Mouse (Mus musculus) embryonic facial prominence, embryonic 11.5 days (tissue): Measurements from ENCODE around the gene Gfy. TPM values are rescaled to one million over a fixed set of nuclear protein-coding genes. Genes with fewer than 3 reads are reported as not detected.
A peak's percentile ranks its signal among the peaks of the same experiment; 100 is the strongest.

ENCODE experiments used
- ATAC-seq: fragments of 200-750 bp; cut with Nextera tagmentation; replicated peaks from 2 replicates; pipeline ENCODE4 v1.8.0; 2017; ENCODE audit warnings: low read depth; ENCODE audit not compliant: insufficient number of reproducible peaks, low FRiP score, low TSS enrichment
- DNase-seq: peaks from one replicate; pipeline ENCODE4 v3.0.0-alpha.2; 2015; ENCODE audit warnings: low spot score
- H3K27ac ChIP-seq: fragments of 300-500 bp; sonication (generic); replicated peaks from 2 replicates; pipeline ENCODE4 v1.5.1; 2014; ENCODE audit warnings: mild to moderate bottlenecking, low read depth, low read length, control low read depth
- H3K27me3 ChIP-seq: fragments of 300-500 bp; sonication (generic); 2 replicates; pipeline ENCODE4 v1.6.1; 2014; ENCODE audit warnings: mild to moderate bottlenecking, low read length, moderate library complexity, mixed read lengths; ENCODE audit not compliant: control insufficient read depth, insufficient read depth
- H3K36me3 ChIP-seq: fragments of 300-500 bp; sonication (generic); replicated peaks from 2 replicates; pipeline ENCODE4 v1.6.1; 2014; ENCODE audit warnings: low read depth, mild to moderate bottlenecking, low read length, moderate library complexity, mixed read lengths; ENCODE audit not compliant: control insufficient read depth, insufficient read depth
- H3K4me1 ChIP-seq: fragments of 300-500 bp; sonication (generic); 2 replicates; pipeline ENCODE4 v1.6.1; 2014; ENCODE audit warnings: low read length, mixed read lengths; ENCODE audit not compliant: control insufficient read depth, insufficient read depth
- H3K4me2 ChIP-seq: fragments of 300-500 bp; sonication (generic); 2 replicates; pipeline ENCODE4 v1.6.1; 2014; ENCODE audit warnings: low read depth, mild to moderate bottlenecking, control low read depth, low read length, moderate library complexity
- H3K4me3 ChIP-seq: fragments of 300-500 bp; sonication (generic); 2 replicates; pipeline ENCODE4 v1.5.1; 2014; ENCODE audit warnings: low read depth, low read length, control low read depth
- H3K9ac ChIP-seq: fragments of 300-500 bp; sonication (generic); replicated peaks from 2 replicates; pipeline ENCODE4 v1.6.1; 2014; ENCODE audit warnings: mild to moderate bottlenecking, control low read depth, low read length
- H3K9me3 ChIP-seq: fragments of 300-500 bp; sonication (generic); replicated peaks from 2 replicates; pipeline ENCODE4 v1.6.1; 2016; ENCODE audit warnings: mild to moderate bottlenecking, low read length, inconsistent platforms, mixed read lengths; ENCODE audit not compliant: control insufficient read depth
- WGBS: fragments of 180-500 bp; shearing (Covaris S2); extraction: QIAGEN DNeasy Blood & Tissue Kit; methylation state at CpG from one replicate; pipeline ENCODE4 v1.1.7; 2014; 5-methylcytosine and 5-hydroxymethylcytosine counted together
- polyA plus RNA-seq: library from polyadenylated mRNA; unstranded; fragments of >200 nt; fragmentation: Nextera tagmentation; extraction: Ambion mirVana; gene quantifications from 2 replicates; pipeline ENCODE4 v1.2.1, GENCODE M21; 2014

Gfy gene
- polyA plus RNA-seq, 1 experiment from 2014 or later: 0.52 TPM

GRCm38 (mm10) chr7:45182199-45182601 lies 2.8 kb upstream of the Gfy start:
- Histone ChIP-seq H3K4me1 (no peaks in the 10 kb centered on the region; the same call in 1 of the 2 replicates), H3K27me3 (peaks cover 78% of the 10 kb centered on the region), H3K9me3 (no peaks in the 10 kb centered on the region), H3K9ac (0 out of 2 replicates have a peak overlapping the region, but pooled peaks have one; percentile 13), H3K27ac (no peak overlapping the region), H3K36me3 (no peaks in the 10 kb centered on the region), H3K4me3 (peak overlapping the region; percentile 17; the same call in 1 of the 2 replicates), H3K4me2 (peak overlapping the region; percentile 40)
- DNase-seq (peak; percentile 93), ATAC-seq (peak; percentile 70)
- under 1% methylated on average over 31 of the region's 34 CpGs for WGBS

GRCm38 (mm10) chr7:45181540-45181939 lies 2.2 kb upstream of the Gfy start:
- Histone ChIP-seq H3K9me3 (no peaks in the 10 kb centered on the region), H3K4me3 (no peak overlapping the region), H3K27ac (no peak overlapping the region), H3K4me1 (no peaks in the 10 kb centered on the region; the same call in 1 of the 2 replicates), H3K27me3 (peaks cover 84% of the 10 kb centered on the region), H3K4me2 (no peak overlapping the region), H3K36me3 (no peaks in the 10 kb centered on the region), H3K9ac (no peak overlapping the region)
- WGBS: 7% methylated on average over 32 of the region's 35 CpGs
- DNase-seq (no peak), ATAC-seq (no peak)

- 18% methylated on average over 17 of the region's 20 CpGs for WGBS
- ATAC-seq: no peak
- H3K4me2 ChIP-seq: no peak within 1 kb of the TSS
Measured at GRCm38 (mm10) chr7:45180896-45181477, 1.6 kb upstream of the Gfy start, which contains the start of gene Pth2. Gene Pth2, plus strand, starts transcription at chr7:45180995.

GRCm38 (mm10) chr7:45178550-45178949 lies 819 bp downstream of the Gfy start:
- Histone ChIP-seq H3K4me1 (no peaks in the 10 kb centered on the region; the same call in 1 of the 2 replicates), H3K9ac (no peak overlapping the region)

More at GRCm38 (mm10) chr7:45180896-45181477, 1.6 kb upstream of the Gfy start, which contains the start of gene Pth2:
- H3K27me3 ChIP-seq: peaks cover 90% of the 10 kb centered on the region
- no peak within 1 kb of the TSS for H3K27ac ChIP-seq
- no peak for DNase-seq
- no peak within 1 kb of the TSS for H3K9ac ChIP-seq
- no peak within 1 kb of the TSS for H3K4me3 ChIP-seq
- no peaks in the 10 kb centered on the region for H3K36me3 ChIP-seq
- no peaks in the 10 kb centered on the region for H3K4me1 ChIP-seq
- no peaks in the 10 kb centered on the region for H3K9me3 ChIP-seq

GRCm38 (mm10) chr7:45176356-45176755 lies 3.0 kb downstream of the Gfy start:
- DNase-seq (no peak), ATAC-seq (no peak)
- no peak overlapping the region for H3K27ac ChIP-seq
- H3K4me1 ChIP-seq: no peaks in the 10 kb centered on the region; the same call in 1 of the 2 replicates
- 2% methylated on average over 29 of the region's 31 CpGs for WGBS
- H3K27me3 ChIP-seq: peaks cover 78% of the 10 kb centered on the region
- no peak overlapping the region for H3K4me3 ChIP-seq
- no peaks in the 10 kb centered on the region for H3K36me3 ChIP-seq
- H3K9me3 ChIP-seq: no peaks in the 10 kb centered on the region
- no peak overlapping the region for H3K9ac ChIP-seq
- H3K4me2 ChIP-seq: peak overlapping the region; percentile 1; the same call in 1 of the 2 replicates

More at GRCm38 (mm10) chr7:45178550-45178949, 819 bp downstream of the Gfy start:
- no peak for DNase-seq
- H3K27ac ChIP-seq: no peak overlapping the region
- WGBS: 22% methylated on average over 7 of the region's 7 CpGs
- H3K4me2 ChIP-seq: no peak overlapping the region
- no peaks in the 10 kb centered on the region for H3K9me3 ChIP-seq
- H3K4me3 ChIP-seq: no peak overlapping the region
- no peaks in the 10 kb centered on the region for H3K36me3 ChIP-seq
- peaks cover 94% of the 10 kb centered on the region for H3K27me3 ChIP-seq
- ATAC-seq: no peak

- no peak overlapping the region for H3K9ac ChIP-seq
- H3K4me3 ChIP-seq: no peak overlapping the region
- peak; percentile 26; the same call in 1 of the 2 replicates for ATAC-seq
- no peak overlapping the region for H3K27ac ChIP-seq
- 0 out of 2 replicates have a peak overlapping the region, but pooled peaks have one; percentile 1 for H3K4me2 ChIP-seq
- H3K27me3 ChIP-seq: peaks cover 73% of the 10 kb centered on the region
- no peaks in the 10 kb centered on the region for H3K9me3 ChIP-seq
- H3K36me3 ChIP-seq: no peaks in the 10 kb centered on the region
- under 1% methylated on average over 23 of the region's 23 CpGs for WGBS
- DNase-seq: no peak
- no peaks in the 10 kb centered on the region; the same call in 1 of the 2 replicates for H3K4me1 ChIP-seq
Measured at GRCm38 (mm10) chr7:45175929-45176328, 3.4 kb downstream of the Gfy start.

GRCm38 (mm10) chr7:45175398-45175797 lies 4.0 kb downstream of the Gfy start:
- Histone ChIP-seq H3K27ac (no peak overlapping the region), H3K27me3 (peaks cover 68% of the 10 kb centered on the region), H3K9me3 (no peaks in the 10 kb centered on the region; the same call in 1 of the 2 replicates), H3K4me1 (no peaks in the 10 kb centered on the region; the same call in 1 of the 2 replicates), H3K4me2 (no peak overlapping the region), H3K4me3 (no peak overlapping the region), H3K36me3 (no peaks in the 10 kb centered on the region), H3K9ac (no peak overlapping the region)
- ATAC-seq: no peak
- whole genome bisulfite sequencing: 5% methylated on average over 13 of the region's 13 CpGs
- no peak for DNase-seq
